Mouse (Mus musculus) testis, postnatal 10 days (tissue): ENCODE data around the gene Cadm3.
"Not testable (repeated sequence)": the region's sequence is repeated elsewhere in the genome, so short reads cannot be mapped to it uniquely, and the experiment has no call there.

Source experiments
- DNase-seq: peaks from one replicate; pipeline ENCODE4 v3.0.0; 2021; ENCODE audit warnings: low spot score

Gene Cadm3

DNA sequence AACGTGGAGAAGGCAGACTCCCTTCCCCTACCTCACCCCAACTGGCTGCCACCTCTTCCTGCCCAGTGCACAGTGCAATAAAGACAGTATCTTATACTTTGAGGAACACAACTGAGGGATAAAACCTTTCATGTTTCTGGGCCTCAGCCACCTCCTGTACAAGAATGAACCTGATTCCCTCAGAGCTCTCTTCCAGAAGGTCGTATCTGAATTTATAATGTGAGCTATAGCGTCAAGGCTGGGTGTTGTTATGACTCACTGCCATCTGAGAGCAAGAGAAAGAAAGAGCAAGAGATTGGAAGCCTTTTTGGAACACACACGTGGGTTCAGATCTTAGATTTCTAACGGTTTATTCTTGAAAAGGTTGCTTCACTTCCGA, 45.3 kb downstream of the Cadm3 start:
- no peak for DNase-seq

GRCm38 (mm10) chr1:173321593-173322248, 45.8 kb downstream of the Cadm3 start:
- no peak for DNase-seq

DNA sequence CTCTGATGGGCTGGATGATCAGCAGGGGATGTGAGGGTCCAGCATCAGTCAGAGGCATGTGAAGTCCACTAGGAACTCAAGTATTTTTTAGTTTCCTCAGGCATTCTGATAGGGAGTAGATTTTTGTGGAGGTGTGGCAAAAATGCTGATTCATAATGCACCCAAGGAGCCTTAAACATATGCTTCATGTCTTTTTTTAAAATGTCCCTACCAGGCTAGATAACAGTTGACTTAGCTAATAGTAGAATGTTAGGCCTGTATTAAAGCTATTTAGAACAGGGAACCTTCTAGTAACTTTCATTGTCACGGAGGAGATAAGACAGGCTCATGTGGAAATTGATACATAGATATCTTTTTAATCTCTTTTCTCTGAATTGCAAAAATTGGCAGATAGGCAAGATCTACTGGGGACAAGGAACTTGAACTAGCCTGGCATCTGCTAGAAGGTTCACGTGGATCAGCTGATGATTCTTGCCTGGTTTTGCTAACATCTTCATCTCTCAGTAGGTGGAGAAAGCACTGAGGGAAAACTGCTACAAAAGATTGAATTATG, 49.5 kb downstream of the Cadm3 start:
- no peak for DNase-seq

GRCm38 (mm10) chr1:173315725-173316124, 51.8 kb downstream of the Cadm3 start:
- no peak for DNase-seq

DNA sequence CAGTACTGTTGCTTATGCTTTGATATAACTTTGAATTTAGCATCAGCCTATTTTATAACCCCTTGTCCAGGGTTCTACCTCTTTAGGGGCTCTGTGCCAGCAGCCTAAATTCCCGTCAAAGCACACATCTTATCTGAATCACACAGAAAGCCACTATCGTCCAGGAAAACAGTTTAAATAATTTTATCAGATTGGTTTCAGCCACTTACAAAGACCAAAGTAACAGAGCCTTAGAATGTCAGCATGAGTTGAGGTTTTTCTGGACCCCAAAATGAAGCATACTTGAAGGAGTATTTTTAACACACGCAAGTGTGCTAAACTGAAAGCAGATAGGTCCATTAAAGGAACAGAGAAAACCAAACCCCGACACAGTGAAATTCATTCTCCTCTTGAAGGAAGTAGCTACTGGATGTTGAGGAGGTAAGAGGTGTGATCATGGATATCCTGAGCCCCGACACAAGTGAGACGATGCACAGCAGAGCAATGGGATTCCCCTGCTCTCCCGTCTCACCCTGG, 53.9 kb downstream of the Cadm3 start:
- not testable (repeated sequence) for DNase-seq

DNA sequence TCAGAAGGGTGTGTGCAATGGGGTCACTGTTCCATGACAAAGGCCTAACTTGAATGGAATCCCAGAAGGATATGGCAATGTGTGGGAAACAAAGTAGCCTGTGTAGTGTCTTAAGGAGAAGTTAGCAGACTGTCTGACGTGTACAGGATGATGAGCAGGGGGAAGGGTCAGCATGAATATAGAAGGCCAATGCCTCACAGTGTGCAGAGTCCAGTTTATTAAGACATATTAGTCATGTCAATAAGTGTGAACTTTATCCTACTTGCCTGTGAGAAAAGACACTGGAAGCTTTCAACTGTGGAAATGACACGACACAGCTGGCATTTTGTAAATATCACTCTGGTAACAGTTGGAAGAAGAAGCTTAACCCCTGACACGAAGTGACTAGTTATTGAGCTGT, 64.7 kb downstream of the Cadm3 start:
- not testable (repeated sequence) for DNase-seq
